10 mouse cellular contexts compared by ENCODE assay signal in genomic region chr5:129063792-129064087, GRCm38 (mm10). TPM values are rescaled to one million over a fixed set of nuclear protein-coding genes. Genes with fewer than 3 reads are reported as not detected.
DNase-seq lines count a peak whose midpoint lies in the region; ATAC-seq and TF ChIP-seq lines count a peak whose summit lies in the region.
"Had no signal": no experiment of that assay in that cellular context is flagged by ENCODE, and none has a peak within 500 bp of the region (broad histone marks: within the 10 kb centered on the region; RNA-seq: fewer than 3 reads in every experiment).

No protein-coding gene starts in this region.

- DNase-seq in left cerebral cortex, adult 2 months (ENCODE audit: extremely low spot score in 1 of 2, low spot score in 2 of 2): no peak
- DNase-seq in left cerebral cortex, postnatal 10 days (ENCODE audit: extremely low spot score in 1 of 2, low spot score in 2 of 2): no peak
- no peak for DNase-seq in forebrain, embryonic 10.5 days (ENCODE audit: extremely low spot score, low spot score)
- no peak for DNase-seq in intestine, embryonic 14.5 days (ENCODE audit: low spot score)
- DNase-seq in adrenal gland, postnatal 10 days: no peak
- DNase-seq in cerebellum, postnatal 36 days: no peak

- no peaks in the 10 kb centered on the region for H3K36me3 ChIP-seq in forebrain, embryonic 10.5 days (replicated peaks)
- no peaks in the 10 kb centered on the region for H3K36me3 ChIP-seq in intestine, embryonic 14.5 days (ENCODE audit: control insufficient read depth, insufficient read depth, low read length)
- H3K36me3 ChIP-seq in neural tube, embryonic 13.5 days: no peaks in the 10 kb centered on the region
- H3K36me3 ChIP-seq: G1E had no signal

- WGBS in forebrain, embryonic 10.5 days: 54% methylated on average over 8 of the region's 8 CpGs
- WGBS in intestine, embryonic 14.5 days: 40% methylated on average over 8 of the region's 8 CpGs
- WGBS in neural tube, embryonic 13.5 days: 56% methylated on average over 8 of the region's 8 CpGs

- H3K4me2 ChIP-seq in intestine, embryonic 14.5 days (ENCODE audit: low read length): peak overlapping the region; percentile 45
- H3K4me2 ChIP-seq in neural tube, embryonic 13.5 days: peak overlapping the region; percentile 46

- H3K4me3 ChIP-seq in left cerebral cortex, adult 2 months: peak overlapping the region; percentile 36
- peak overlapping the region; percentile 40 for H3K4me3 ChIP-seq in forebrain, embryonic 10.5 days
- H3K4me3 ChIP-seq in intestine, embryonic 14.5 days (ENCODE audit: low read depth, low read length): 0 out of 2 replicates have a peak overlapping the region, but pooled peaks have one; percentile 4
- peak overlapping the region; percentile 14; the same call in 1 of the 2 replicates for H3K4me3 ChIP-seq in neural tube, embryonic 13.5 days

- peaks cover 27% of the 10 kb centered on the region for H3K27me3 ChIP-seq in forebrain, embryonic 10.5 days (ENCODE audit: poor library complexity, severe bottlenecking)
- H3K27me3 ChIP-seq in intestine, embryonic 14.5 days (replicated peaks; ENCODE audit: control insufficient read depth, insufficient read depth, low read length): 0 out of 2 replicates have a peak, but pooled peaks cover 8% of the 10 kb centered on the region
- peaks cover 5% of the 10 kb centered on the region; the same call in 1 of the 2 replicates for H3K27me3 ChIP-seq in neural tube, embryonic 13.5 days

- H3K9me3 ChIP-seq in forebrain, embryonic 10.5 days: no peaks in the 10 kb centered on the region
- H3K9me3 ChIP-seq in intestine, embryonic 14.5 days (ENCODE audit: control insufficient read depth, low read length): no peaks in the 10 kb centered on the region
- H3K9me3 ChIP-seq in neural tube, embryonic 13.5 days: no peaks in the 10 kb centered on the region

- no peak for TF ChIP-seq CTCF in left cerebral cortex, adult 2 months (IDR thresholded peaks at IDR 0.05)

- intact Hi-C loops in left cerebral cortex, adult 2 months (cut with DNase I): loop anchor here (1.0 to 10.0 kb wide), 3 partner anchors 115 to 523 kb away; no protein-coding TSS in a partner anchor
- intact Hi-C loops in left cerebral cortex, postnatal 10 days (cut with DNase I): loop anchor here (5.0 to 10.0 kb wide), 5 partner anchors 114 to 661 kb away; partner anchors contain the start of genes Nipsnap2 and Sfswap

- ATAC-seq in intestine, embryonic 14.5 days (replicated peaks; ENCODE audit: low FRiP score, low TSS enrichment, low read depth): no peak
- ATAC-seq in neural tube, embryonic 13.5 days (ENCODE audit: low read depth): no peak
- ATAC-seq in erythroid progenitor cell, adult 5-6 weeks (replicated peaks; ENCODE audit: low FRiP score, poor library complexity, severe bottlenecking): no peak

- no peak overlapping the region for H3K9ac ChIP-seq in intestine, embryonic 14.5 days (ENCODE audit: low read length)
- H3K9ac ChIP-seq in neural tube, embryonic 13.5 days: no peak overlapping the region

- H3K27ac ChIP-seq in left cerebral cortex, adult 2 months: peak overlapping the region; percentile 38; the same call in 1 of the 2 replicates
- H3K27ac ChIP-seq in forebrain, embryonic 10.5 days: peak overlapping the region; percentile 49; the same call in 1 of the 2 replicates
- H3K27ac ChIP-seq in intestine, embryonic 14.5 days (ENCODE audit: low read depth): no peak overlapping the region
- H3K27ac ChIP-seq in neural tube, embryonic 13.5 days (replicated peaks): no peak overlapping the region
- H3K27ac ChIP-seq: macrophage had no signal

- H3K4me1 ChIP-seq in forebrain, embryonic 10.5 days: peaks cover 9% of the 10 kb centered on the region
- peaks cover 5% of the 10 kb centered on the region; the same call in 1 of the 2 replicates for H3K4me1 ChIP-seq in intestine, embryonic 14.5 days (replicated peaks; ENCODE audit: control insufficient read depth, insufficient read depth, low read length)
- H3K4me1 ChIP-seq in neural tube, embryonic 13.5 days (replicated peaks): peaks cover 6% of the 10 kb centered on the region

RNA-seq across cellular contexts. Expression of gene Adgrd1, which starts 32.8 kb away (rescaled TPM):
- total RNA-seq in left cerebral cortex, adult 2 months (2021): 1 to 10 TPM; 2.9 to 3.9 TPM
- total RNA-seq in left cerebral cortex, postnatal 10 days (2021): 1 to 10 TPM; 1.1 to 1.2 TPM
- polyA plus RNA-seq in forebrain, embryonic 10.5 days (2016; fragmentation: Nextera tagmentation; extraction: Ambion mirVana): 0.02 TPM in 1 of 2 replicates, not detected in the other
- 0.62 and 1.1 TPM in 2 replicates for polyA plus RNA-seq in intestine, embryonic 14.5 days (2014; fragmentation: Nextera tagmentation; extraction: Ambion mirVana)
- 0.33 and 0.38 TPM in 2 replicates for polyA plus RNA-seq in neural tube, embryonic 13.5 days (2015; fragmentation: Nextera tagmentation; extraction: Ambion mirVana)
- total RNA-seq in adrenal gland, postnatal 10 days (2021): 1 to 10 TPM; 6.3 to 7.1 TPM
- 2.1 and 2.2 TPM in 2 replicates for total RNA-seq in erythroid progenitor cell, adult 5-6 weeks (2015; ENCODE audit: low replicate concordance)
- 0.39 and 1.2 TPM in 2 replicates for total RNA-seq in erythroid progenitor cell, adult 5-6 weeks (2017; ENCODE audit: low replicate concordance)
- polyA plus RNA-seq: G1E, macrophage had no signal

RNA-seq across cellular contexts. Expression of gene Ran, which starts 43.9 kb away (rescaled TPM):
- total RNA-seq in left cerebral cortex, adult 2 months (2021): 100 to 1,000 TPM; 152 to 166 TPM
- total RNA-seq in left cerebral cortex, postnatal 10 days (2021): 100 to 1,000 TPM; 157 to 172 TPM
- polyA plus RNA-seq in forebrain, embryonic 10.5 days (2016; fragmentation: Nextera tagmentation; extraction: Ambion mirVana): 1,091 and 1,094 TPM in 2 replicates
- 598 and 658 TPM in 2 replicates for polyA plus RNA-seq in intestine, embryonic 14.5 days (2014; fragmentation: Nextera tagmentation; extraction: Ambion mirVana)
- polyA plus RNA-seq in neural tube, embryonic 13.5 days (2015; fragmentation: Nextera tagmentation; extraction: Ambion mirVana): 373 and 402 TPM in 2 replicates
- 100 to 1,000 TPM; 183 to 187 TPM for total RNA-seq in adrenal gland, postnatal 10 days (2021)
- total RNA-seq in erythroid progenitor cell, adult 5-6 weeks (2015; ENCODE audit: low replicate concordance): 305 and 343 TPM in 2 replicates
- total RNA-seq in erythroid progenitor cell, adult 5-6 weeks (2017; ENCODE audit: low replicate concordance): 152 and 197 TPM in 2 replicates

RNA-seq across cellular contexts. Expression of gene Stx2, which starts 55.4 kb away (rescaled TPM):
- 10 to 100 TPM; 17.8 to 21.8 TPM for total RNA-seq in left cerebral cortex, adult 2 months (2021)
- total RNA-seq in left cerebral cortex, postnatal 10 days (2021): 10 to 100 TPM; 26.5 to 31.0 TPM
- 24.9 and 25.3 TPM in 2 replicates for polyA plus RNA-seq in forebrain, embryonic 10.5 days (2016; fragmentation: Nextera tagmentation; extraction: Ambion mirVana)
- 25.9 and 28.3 TPM in 2 replicates for polyA plus RNA-seq in intestine, embryonic 14.5 days (2014; fragmentation: Nextera tagmentation; extraction: Ambion mirVana)
- polyA plus RNA-seq in neural tube, embryonic 13.5 days (2015; fragmentation: Nextera tagmentation; extraction: Ambion mirVana): 36.2 and 38.6 TPM in 2 replicates
- total RNA-seq in adrenal gland, postnatal 10 days (2021): 10 to 100 TPM; 30.3 to 36.5 TPM
- total RNA-seq in erythroid progenitor cell, adult 5-6 weeks (2015; ENCODE audit: low replicate concordance): 224 and 258 TPM in 2 replicates
- 312 and 368 TPM in 2 replicates for total RNA-seq in erythroid progenitor cell, adult 5-6 weeks (2017; ENCODE audit: low replicate concordance)

Comparison
In these comparisons a context has a peak if more than half of its experiments do, and no peak if none do; other contexts are left out.
1. H3K27ac ChIP-seq: peak in left cerebral cortex, adult 2 months (single experiment) and forebrain, embryonic 10.5 days (single experiment); none in intestine, embryonic 14.5 days (single experiment) and neural tube, embryonic 13.5 days (single experiment).
2. RNA of gene Stx2, which starts 55.4 kb away (total RNA-seq): 224 to 368 TPM in erythroid progenitor cell, adult 5-6 weeks; 30.3 to 36.5 TPM in adrenal gland, postnatal 10 days, 26.5 to 31.0 TPM in left cerebral cortex, postnatal 10 days and 17.8 to 21.8 TPM in left cerebral cortex, adult 2 months; every median in the first group is over 4 times any median in the second.
3. Peak in every context shown above with its lines, with median percentiles within 50 percentile points of each other: H3K4me3 ChIP-seq.